Mouse (Mus musculus) mature B cell (primary cell): Measurements from ENCODE around the gene Mrgprh.

ENCODE experiments used
- in situ Hi-C: fragments of 300-500 bp; cut with MboI; formaldehyde crosslinking; loops from 2 replicates; pipeline ENCODE4 v1.14.3; 2019

Mrgprh gene

GRCm38 (mm10) chr17:12875734-12876133 is at the start of gene Mrgprh:
Mrgprh (plus strand) TSS chr17:12876034.
- in situ Hi-C loops = no loop called here

GRCm38 (mm10) chr17:12830351-12830750 is 45.5 kb upstream of the Mrgprh start:
- in situ Hi-C loops = no loop called here

GRCm38 (mm10) chr17:12832231-12832630 is 43.6 kb upstream of the Mrgprh start:
- in situ Hi-C loops = no loop called here

- in situ Hi-C loops = no loop called here
These were observed 43.2 kb upstream of the Mrgprh start for GRCm38 (mm10) chr17:12832657-12833056.

GRCm38 (mm10) chr17:12834317-12834716 is 41.5 kb upstream of the Mrgprh start:
- in situ Hi-C loops = no loop called here

- in situ Hi-C loops = no loop called here
These were observed 41.0 kb upstream of the Mrgprh start for GRCm38 (mm10) chr17:12834826-12835225.

GRCm38 (mm10) chr17:12835738-12836137 is 40.1 kb upstream of the Mrgprh start:
- in situ Hi-C loops = no loop called here

GRCm38 (mm10) chr17:12839475-12840267 is 36.2 kb upstream of the Mrgprh start:
- in situ Hi-C loops = no loop called here

- in situ Hi-C loops = no loop called here
These were observed 32.0 kb upstream of the Mrgprh start for GRCm38 (mm10) chr17:12843826-12844225.

GRCm38 (mm10) chr17:12844540-12844939 is 31.3 kb upstream of the Mrgprh start:
- in situ Hi-C loops = no loop called here

GRCm38 (mm10) chr17:12845862-12846261 is 30.0 kb upstream of the Mrgprh start:
- in situ Hi-C loops = no loop called here

GRCm38 (mm10) chr17:12846474-12846873 is 29.4 kb upstream of the Mrgprh start:
- in situ Hi-C loops = no loop called here

- in situ Hi-C loops = no loop called here
These were observed 28.1 kb upstream of the Mrgprh start for GRCm38 (mm10) chr17:12847736-12848135.

- in situ Hi-C loops = no loop called here
These were observed 26.0 kb upstream of the Mrgprh start for GRCm38 (mm10) chr17:12849778-12850382.

- in situ Hi-C loops = no loop called here
These were observed 24.1 kb upstream of the Mrgprh start for GRCm38 (mm10) chr17:12851689-12852088.

- in situ Hi-C loops = no loop called here
These were observed 22.0 kb upstream of the Mrgprh start for GRCm38 (mm10) chr17:12853821-12854220.

- in situ Hi-C loops = no loop called here
These were observed 21.4 kb upstream of the Mrgprh start for GRCm38 (mm10) chr17:12854386-12854785.

GRCm38 (mm10) chr17:12857395-12857794 is 18.4 kb upstream of the Mrgprh start:
- in situ Hi-C loops = no loop called here

GRCm38 (mm10) chr17:12858072-12858471 is 17.8 kb upstream of the Mrgprh start:
- in situ Hi-C loops = no loop called here

GRCm38 (mm10) chr17:12859006-12859520 is 16.8 kb upstream of the Mrgprh start:
- in situ Hi-C loops = no loop called here

GRCm38 (mm10) chr17:12864111-12864510 is 11.7 kb upstream of the Mrgprh start:
- in situ Hi-C loops = no loop called here

GRCm38 (mm10) chr17:12865407-12865806 is 10.4 kb upstream of the Mrgprh start:
- in situ Hi-C loops = no loop called here

- in situ Hi-C loops = no loop called here
These were observed 9.0 kb upstream of the Mrgprh start for GRCm38 (mm10) chr17:12866853-12867252.
